Mouse (Mus musculus): ENCODE measurements around the gene Gm35549. TPM values are rescaled to one million over a fixed set of nuclear protein-coding genes. Genes with fewer than 3 reads are reported as not detected.
A peak's percentile ranks its signal among the peaks of the same experiment; 100 is the strongest.

The Gm35549 gene
- not detected in 2 replicates for total RNA-seq (2014; rRNA removed)
- polyA plus RNA-seq (2015; fragmentation: Nextera tagmentation; extraction: Ambion mirVana): not detected in 2 replicates

DNA sequence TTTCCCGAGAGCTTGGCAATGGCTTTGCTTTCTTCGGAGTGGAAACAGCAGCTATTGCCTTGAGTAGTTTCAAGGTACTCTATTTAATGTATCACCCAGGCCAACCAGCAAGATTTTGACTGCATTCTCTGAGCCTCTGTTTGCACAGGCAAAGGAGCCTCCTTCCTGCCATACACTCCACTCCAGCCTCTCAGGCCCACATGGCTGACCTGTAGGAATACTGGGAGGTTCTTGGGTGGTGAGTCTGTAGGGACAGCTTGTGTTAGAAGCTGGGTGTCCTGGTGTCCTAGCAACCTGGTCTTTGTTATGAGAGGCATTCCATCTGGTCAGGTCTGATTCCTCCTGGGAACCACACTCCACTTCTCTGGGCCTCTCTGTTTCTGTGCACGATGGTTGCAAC, at the start of gene Gm35549:
Gene Gm35549, minus strand, starts transcription at position 276 of the 400 bp plus-strand sequence.
- no peak for DNase-seq
- Histone ChIP-seq H3K9me3 (ENCODE audit: low read length) (no peaks in the 10 kb centered on the region), H3K27me3 (ENCODE audit: insufficient read depth, low read length) (no peaks in the 10 kb centered on the region), H3K4me2 (ENCODE audit: low read depth) (no peak within 1 kb of the TSS), H3K9ac (no peak within 1 kb of the TSS), H3K4me1 (ENCODE audit: insufficient read depth) (no peaks in the 10 kb centered on the region), H3K4me3 (ENCODE audit: low read depth, low read length) (no peak within 1 kb of the TSS), H3K27ac (ENCODE audit: low read depth, low read length) (no peak within 1 kb of the TSS), H3K36me3 (ENCODE audit: insufficient read depth) (no peaks in the 10 kb centered on the region; the same call in 1 of the 2 replicates)
- no peak for TF ChIP-seq CTCF (IDR thresholded peaks at IDR 0.05; ENCODE audit: low read depth)
- ATAC-seq: no peak
- 88% methylated on average over 3 of the region's 3 CpGs for WGBS

GRCm38 (mm10) chr9:122886372-122887179, 42.7 kb upstream of the Gm35549 start:
- DNase-seq: peak; percentile 85
- H3K4me2 ChIP-seq (ENCODE audit: low read depth): peak overlapping the region; percentile 90
- no peaks in the 10 kb centered on the region for H3K27me3 ChIP-seq (ENCODE audit: insufficient read depth, low read length)
- 6% methylated on average over 54 of the region's 54 CpGs for WGBS
- H3K36me3 ChIP-seq (ENCODE audit: insufficient read depth): peaks cover 8% of the 10 kb centered on the region
- H3K4me3 ChIP-seq (ENCODE audit: low read depth, low read length): peak overlapping the region; percentile 71
- ATAC-seq: peak; percentile 97
- TF ChIP-seq CTCF (IDR thresholded peaks at IDR 0.05; ENCODE audit: low read depth): no peak
- H3K9ac ChIP-seq: peak overlapping the region; percentile 63
- peak overlapping the region; percentile 40; the same call in 1 of the 2 replicates for H3K27ac ChIP-seq (ENCODE audit: low read depth, low read length)
- H3K4me1 ChIP-seq (ENCODE audit: insufficient read depth): 0 out of 2 replicates have a peak, but pooled peaks cover 3% of the 10 kb centered on the region
- peaks cover 9% of the 10 kb centered on the region; the same call in 1 of the 2 replicates for H3K9me3 ChIP-seq (ENCODE audit: low read length)

- Histone ChIP-seq H3K27me3 (ENCODE audit: insufficient read depth, low read length) (no peaks in the 10 kb centered on the region), H3K27ac (ENCODE audit: low read depth, low read length) (0 out of 2 replicates have a peak within 1 kb of the TSS, but pooled peaks have one; percentile 40), H3K9me3 (ENCODE audit: low read length) (peaks cover 9% of the 10 kb centered on the region; the same call in 1 of the 2 replicates), H3K4me3 (ENCODE audit: low read depth, low read length) (peak within 1 kb of the TSS; percentile 71), H3K4me1 (ENCODE audit: insufficient read depth) (0 out of 2 replicates have a peak, but pooled peaks cover 3% of the 10 kb centered on the region), H3K4me2 (ENCODE audit: low read depth) (peak within 1 kb of the TSS; percentile 90), H3K9ac (peak within 1 kb of the TSS; percentile 63; the same call in 1 of the 2 replicates), H3K36me3 (ENCODE audit: insufficient read depth) (peaks cover 2% of the 10 kb centered on the region; the same call in 1 of the 2 replicates)
- 87% methylated on average over 3 of the region's 3 CpGs for WGBS
- DNase-seq (no peak), ATAC-seq (no peak)
- no peak for TF ChIP-seq CTCF (IDR thresholded peaks at IDR 0.05; ENCODE audit: low read depth)
Measured at GRCm38 (mm10) chr9:122885385-122885784, 41.5 kb upstream of the Gm35549 start, which contains the start of gene Zkscan7. Gene Zkscan7, plus strand, starts transcription at chr9:122885685.

GRCm38 (mm10) chr9:122875145-122875544, 31.3 kb upstream of the Gm35549 start:
- no peak for DNase-seq
- H3K27me3 ChIP-seq (ENCODE audit: insufficient read depth, low read length): no peaks in the 10 kb centered on the region
- H3K36me3 ChIP-seq (ENCODE audit: insufficient read depth): no peaks in the 10 kb centered on the region
- no peak overlapping the region for H3K9ac ChIP-seq
- H3K4me2 ChIP-seq (ENCODE audit: low read depth): no peak overlapping the region
- 97% methylated on average over 2 of the region's 2 CpGs for WGBS
- TF ChIP-seq CTCF (IDR thresholded peaks at IDR 0.05; ENCODE audit: low read depth): no peak
- no peak overlapping the region for H3K4me3 ChIP-seq (ENCODE audit: low read depth, low read length)
- ATAC-seq: no peak
- no peaks in the 10 kb centered on the region for H3K4me1 ChIP-seq (ENCODE audit: insufficient read depth)
- H3K27ac ChIP-seq (ENCODE audit: low read depth, low read length): no peak overlapping the region
- no peaks in the 10 kb centered on the region for H3K9me3 ChIP-seq (ENCODE audit: low read length)

GRCm38 (mm10) chr9:122874653-122875052, 30.8 kb upstream of the Gm35549 start:
- DNase-seq (no peak), ATAC-seq (no peak)
- Histone ChIP-seq H3K4me2 (ENCODE audit: low read depth) (no peak overlapping the region), H3K27me3 (ENCODE audit: insufficient read depth, low read length) (no peaks in the 10 kb centered on the region), H3K9ac (no peak overlapping the region), H3K36me3 (ENCODE audit: insufficient read depth) (no peaks in the 10 kb centered on the region), H3K9me3 (ENCODE audit: low read length) (no peaks in the 10 kb centered on the region), H3K4me3 (ENCODE audit: low read depth, low read length) (no peak overlapping the region), H3K27ac (ENCODE audit: low read depth, low read length) (no peak overlapping the region), H3K4me1 (ENCODE audit: insufficient read depth) (no peaks in the 10 kb centered on the region)
- 72% methylated on average over 1 of the region's 1 CpGs for WGBS
- TF ChIP-seq CTCF (IDR thresholded peaks at IDR 0.05; ENCODE audit: low read depth): no peak

DNA sequence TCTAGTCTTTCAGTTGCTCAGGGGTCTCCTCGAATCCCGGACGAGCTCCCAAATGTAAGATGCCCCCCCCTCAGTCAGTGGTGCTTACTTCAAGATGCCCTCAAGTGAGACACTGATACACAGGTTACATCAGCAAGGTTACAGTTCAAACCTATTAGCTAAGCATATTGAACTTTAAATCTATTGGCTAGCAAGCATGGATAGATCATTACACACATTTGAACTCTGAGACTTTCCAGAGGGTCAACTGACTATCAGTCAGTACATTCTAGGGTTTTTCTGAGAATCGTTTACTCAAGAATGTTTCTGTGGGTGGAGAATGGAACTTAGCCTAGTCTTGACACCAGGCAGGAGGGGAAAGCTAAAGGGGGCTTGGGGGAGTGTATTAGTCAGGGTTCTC, 28.8 kb upstream of the Gm35549 start:
- Histone ChIP-seq H3K4me1 (ENCODE audit: insufficient read depth) (no peaks in the 10 kb centered on the region), H3K27me3 (ENCODE audit: insufficient read depth, low read length) (no peaks in the 10 kb centered on the region), H3K9ac (no peak overlapping the region), H3K27ac (ENCODE audit: low read depth, low read length) (no peak overlapping the region), H3K9me3 (ENCODE audit: low read length) (no peaks in the 10 kb centered on the region), H3K4me2 (ENCODE audit: low read depth) (no peak overlapping the region), H3K36me3 (ENCODE audit: insufficient read depth) (no peaks in the 10 kb centered on the region), H3K4me3 (ENCODE audit: low read depth, low read length) (no peak overlapping the region)
- ATAC-seq: no peak
- DNase-seq: no peak
- no peak for TF ChIP-seq CTCF (IDR thresholded peaks at IDR 0.05; ENCODE audit: low read depth)
- 92% methylated on average over 4 of the region's 4 CpGs for WGBS

- no peak overlapping the region for H3K27ac ChIP-seq (ENCODE audit: low read depth, low read length)
- peak; percentile 19; the same call in 1 of the 2 replicates for ATAC-seq
- 80% methylated on average over 4 of the region's 4 CpGs for WGBS
Measured at GRCm38 (mm10) chr9:122866192-122866591, 22.4 kb upstream of the Gm35549 start.

More at GRCm38 (mm10) chr9:122866192-122866591, 22.4 kb upstream of the Gm35549 start:
- 0 out of 2 replicates have a peak, but pooled peaks cover 6% of the 10 kb centered on the region for H3K9me3 ChIP-seq (ENCODE audit: low read length)
- no peak for TF ChIP-seq CTCF (IDR thresholded peaks at IDR 0.05; ENCODE audit: low read depth)
- peak overlapping the region; percentile 66 for H3K4me3 ChIP-seq (ENCODE audit: low read depth, low read length)
- DNase-seq: no peak
- peaks cover 14% of the 10 kb centered on the region for H3K36me3 ChIP-seq (ENCODE audit: insufficient read depth)
- peaks cover 12% of the 10 kb centered on the region for H3K4me1 ChIP-seq (ENCODE audit: insufficient read depth)
- 0 out of 2 replicates have a peak overlapping the region, but pooled peaks have one; percentile 76 for H3K9ac ChIP-seq
- H3K27me3 ChIP-seq (ENCODE audit: insufficient read depth, low read length): no peaks in the 10 kb centered on the region
- H3K4me2 ChIP-seq (ENCODE audit: low read depth): peak overlapping the region; percentile 58
